Mouse (Mus musculus) limb, embryonic 12.5 days (tissue): ENCODE data around the gene Kank4. TPM values are rescaled to one million over a fixed set of nuclear protein-coding genes. Genes with fewer than 3 reads are reported as not detected.
A peak's percentile ranks its signal among the peaks of the same experiment; 100 is the strongest.
"Not testable (repeated sequence)": the region's sequence is repeated elsewhere in the genome, so short reads cannot be mapped to it uniquely, and the experiment has no call there.

Experiments used
- ATAC-seq: fragments of 200-750 bp; cut with Nextera tagmentation; 2 replicates; pipeline ENCODE4 v1.8.0; 2017; ENCODE audit warnings: low read depth, moderate TSS enrichment; ENCODE audit not compliant: insufficient number of reproducible peaks, insufficient read depth, low FRiP score, low TSS enrichment
- H3K27ac ChIP-seq: fragments of 300-500 bp; sonication (generic); 2 replicates; pipeline ENCODE4 v1.5.1; 2016; ENCODE audit warnings: mild to moderate bottlenecking, moderate library complexity
- H3K27me3 ChIP-seq: fragments of 300-500 bp; sonication (generic); 2 replicates; pipeline ENCODE4 v1.6.1; 2016; ENCODE audit warnings: mild to moderate bottlenecking, moderate library complexity
- H3K36me3 ChIP-seq: fragments of 300-500 bp; sonication (generic); 2 replicates; pipeline ENCODE4 v1.6.1; 2016; ENCODE audit warnings: mild to moderate bottlenecking, moderate library complexity
- H3K4me1 ChIP-seq: fragments of 300-500 bp; sonication (generic); replicated peaks from 2 replicates; pipeline ENCODE4 v1.6.1; 2016
- H3K4me2 ChIP-seq: fragments of 300-500 bp; sonication (generic); 2 replicates; pipeline ENCODE4 v1.6.1; 2016; ENCODE audit warnings: mild to moderate bottlenecking, moderate library complexity
- H3K4me3 ChIP-seq: fragments of 300-500 bp; sonication (generic); replicated peaks from 2 replicates; pipeline ENCODE4 v1.5.1; 2016; ENCODE audit warnings: mild to moderate bottlenecking
- H3K9ac ChIP-seq: fragments of 300-500 bp; sonication (generic); replicated peaks from 2 replicates; pipeline ENCODE4 v1.6.1; 2016; ENCODE audit warnings: mild to moderate bottlenecking, moderate library complexity
- H3K9me3 ChIP-seq: fragments of 300-500 bp; sonication (generic); 2 replicates; pipeline ENCODE4 v1.6.1; 2016; ENCODE audit warnings: mild to moderate bottlenecking, moderate library complexity
- WGBS: fragments of 180-500 bp; shearing (Covaris S2); methylation state at CpG from one replicate; pipeline ENCODE4 v1.1.7; 2016; 5-methylcytosine and 5-hydroxymethylcytosine counted together
- polyA plus RNA-seq: library from polyadenylated mRNA; unstranded; fragments of >200 nt; fragmentation: Nextera tagmentation; extraction: Ambion mirVana; gene quantifications from 2 replicates; pipeline ENCODE4 v1.2.1, GENCODE M21; 2016

Gene Kank4
- polyA plus RNA-seq, 1 experiment from 2014 or later: 2.0 TPM

GRCm38 (mm10) chr4:98826701-98827100 is 9.4 kb upstream of the Kank4 start:
- H3K27me3 ChIP-seq: no peaks in the 10 kb centered on the region
- H3K36me3 ChIP-seq: no peaks in the 10 kb centered on the region
- 7% methylated on average over 3 of the region's 3 CpGs for WGBS
- no peak overlapping the region for H3K4me2 ChIP-seq
- 0 out of 2 replicates have a peak, but pooled peaks have one; percentile 45 for ATAC-seq
- H3K27ac ChIP-seq: no peak overlapping the region
- H3K4me1 ChIP-seq: peaks cover 16% of the 10 kb centered on the region
- H3K4me3 ChIP-seq: no peak overlapping the region
- H3K9ac ChIP-seq: no peak overlapping the region
- H3K9me3 ChIP-seq: no peaks in the 10 kb centered on the region

DNA sequence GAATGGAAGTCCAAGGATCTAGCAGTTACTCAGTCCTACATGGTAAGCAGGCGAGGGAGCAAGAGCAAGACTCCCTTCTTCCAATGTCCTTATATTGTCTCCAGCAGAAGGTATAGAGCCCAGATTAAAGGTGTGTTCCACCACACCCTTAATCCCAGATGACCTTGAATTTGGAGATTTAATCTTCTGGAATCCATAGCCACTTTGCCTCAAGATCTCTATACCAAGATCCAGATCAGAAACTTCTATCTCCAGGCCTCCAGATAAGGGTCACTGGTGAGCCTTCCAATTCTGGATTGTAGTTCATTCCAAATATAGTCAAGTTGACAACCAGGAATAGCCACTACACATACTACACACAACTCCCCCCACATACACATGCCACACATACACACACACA is 6.4 kb upstream of the Kank4 start, which contains the start of gene I0C0044D17Rik:
Gene I0C0044D17Rik, minus strand, starts transcription at position 101 of the 400 bp plus-strand sequence.
- not testable (repeated sequence) for H3K4me3 ChIP-seq, H3K4me2 ChIP-seq, H3K9ac ChIP-seq, H3K27ac ChIP-seq, ATAC-seq, H3K9me3 ChIP-seq, H3K36me3 ChIP-seq, H3K27me3 ChIP-seq
- WGBS: 94% methylated on average over 1 of the region's 1 CpGs
- peaks cover 10% of the 10 kb centered on the region for H3K4me1 ChIP-seq

DNA sequence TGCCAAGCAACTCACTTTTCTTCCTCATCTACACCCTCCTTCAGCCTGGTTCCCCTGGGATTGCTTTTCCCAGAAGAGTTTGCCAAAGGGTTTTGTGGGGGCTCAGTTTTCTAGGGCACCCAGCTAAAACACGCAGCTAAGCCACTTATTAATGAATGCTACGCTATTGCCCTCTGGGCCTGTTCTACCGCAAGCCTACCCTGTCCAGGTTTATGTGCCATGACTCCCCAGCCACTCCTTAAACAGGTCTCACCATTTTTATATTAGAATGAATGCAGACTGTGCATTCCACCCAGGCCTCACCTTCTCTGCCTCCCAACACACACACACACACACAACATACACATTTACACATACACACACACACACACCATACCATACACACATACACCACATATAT is 5.7 kb upstream of the Kank4 start:
- no peak overlapping the region for H3K9ac ChIP-seq
- ATAC-seq: no peak
- no peaks in the 10 kb centered on the region for H3K36me3 ChIP-seq
- H3K27ac ChIP-seq: no peak overlapping the region; the same call in 1 of the 2 replicates
- 53% methylated on average over 3 of the region's 3 CpGs for WGBS
- no peak overlapping the region for H3K4me2 ChIP-seq
- H3K4me1 ChIP-seq: peaks cover 16% of the 10 kb centered on the region
- no peak overlapping the region for H3K4me3 ChIP-seq
- H3K9me3 ChIP-seq: no peaks in the 10 kb centered on the region
- H3K27me3 ChIP-seq: no peaks in the 10 kb centered on the region

GRCm38 (mm10) chr4:98822478-98822877 is 5.1 kb upstream of the Kank4 start:
- no peak for ATAC-seq
- Histone ChIP-seq H3K4me2 (no peak overlapping the region), H3K9ac (no peak overlapping the region)

GRCm38 (mm10) chr4:98819216-98819755 is 1.9 kb upstream of the Kank4 start:
- Histone ChIP-seq H3K27me3 (no peaks in the 10 kb centered on the region; the same call in 1 of the 2 replicates), H3K9ac (no peak overlapping the region), H3K9me3 (no peaks in the 10 kb centered on the region), H3K4me1 (peaks cover 43% of the 10 kb centered on the region), H3K36me3 (no peaks in the 10 kb centered on the region; the same call in 1 of the 2 replicates), H3K4me3 (no peak overlapping the region), H3K27ac (no peak overlapping the region), H3K4me2 (no peak overlapping the region)
- WGBS: 81% methylated on average over 10 of the region's 10 CpGs
- no peak for ATAC-seq

More at GRCm38 (mm10) chr4:98822478-98822877, 5.1 kb upstream of the Kank4 start:
- Histone ChIP-seq H3K4me3 (no peak overlapping the region), H3K36me3 (no peaks in the 10 kb centered on the region), H3K27me3 (no peaks in the 10 kb centered on the region), H3K27ac (no peak overlapping the region), H3K4me1 (peaks cover 19% of the 10 kb centered on the region), H3K9me3 (no peaks in the 10 kb centered on the region)
- WGBS: 58% methylated on average over 3 of the region's 3 CpGs

GRCm38 (mm10) chr4:98816807-98817183 is 542 bp downstream of the Kank4 start:
- no peak for ATAC-seq
- Histone ChIP-seq H3K27me3 (no peaks in the 10 kb centered on the region; the same call in 1 of the 2 replicates), H3K36me3 (no peaks in the 10 kb centered on the region; the same call in 1 of the 2 replicates), H3K9ac (peak overlapping the region; percentile 91), H3K27ac (peak overlapping the region; percentile 76), H3K9me3 (no peaks in the 10 kb centered on the region), H3K4me3 (peak overlapping the region; percentile 85), H3K4me2 (peak overlapping the region; percentile 88), H3K4me1 (peaks cover 55% of the 10 kb centered on the region)
- 2% methylated on average over 14 of the region's 14 CpGs for WGBS

GRCm38 (mm10) chr4:98806306-98806705 is 11.0 kb downstream of the Kank4 start:
- no peak overlapping the region for H3K4me3 ChIP-seq
- H3K4me1 ChIP-seq: peaks cover 54% of the 10 kb centered on the region
- H3K27me3 ChIP-seq: no peaks in the 10 kb centered on the region
- 77% methylated on average over 9 of the region's 9 CpGs for whole genome bisulfite sequencing
- no peak for ATAC-seq
- peaks cover 3% of the 10 kb centered on the region; the same call in 1 of the 2 replicates for H3K36me3 ChIP-seq
- H3K27ac ChIP-seq: peak overlapping the region; percentile 94; the same call in 1 of the 2 replicates
- no peak overlapping the region for H3K9ac ChIP-seq
- no peak overlapping the region for H3K4me2 ChIP-seq
- H3K9me3 ChIP-seq: no peaks in the 10 kb centered on the region

DNA sequence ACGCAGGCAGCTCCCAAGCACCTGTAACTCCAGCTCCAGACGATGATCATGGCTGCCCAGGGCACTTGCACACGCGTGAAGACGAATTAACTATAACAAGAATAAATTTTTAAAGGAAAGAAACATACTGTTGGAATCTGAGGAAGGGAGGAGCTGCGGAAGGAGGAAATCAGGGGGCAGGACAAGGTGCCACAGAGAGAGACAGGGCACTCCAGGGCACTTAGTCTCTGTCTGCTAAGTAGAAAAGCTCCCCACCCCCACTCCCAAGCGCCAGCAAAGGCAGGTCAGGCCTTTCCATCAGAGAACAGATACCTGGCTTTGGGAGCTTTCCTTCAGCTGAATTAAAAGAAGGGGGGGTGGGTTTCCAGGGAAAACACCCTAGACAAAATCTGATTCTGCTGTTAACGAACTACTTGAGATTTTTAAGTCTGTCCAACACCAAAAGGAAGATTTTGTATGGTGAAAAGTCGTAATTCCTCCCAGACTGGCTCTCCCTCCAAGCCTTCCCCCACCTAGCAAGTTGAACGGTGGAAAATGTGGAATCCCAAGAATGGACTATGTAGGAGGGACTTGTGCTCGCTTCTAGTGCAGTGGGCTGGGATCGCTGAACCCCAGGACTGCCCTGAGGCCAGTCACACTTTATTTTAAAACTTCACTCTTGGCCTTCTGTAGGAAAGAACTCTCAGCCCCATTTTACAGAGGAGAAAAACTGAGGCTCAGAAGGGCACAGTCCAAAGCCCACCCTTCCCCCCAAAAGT is 11.9 kb downstream of the Kank4 start:
- no peak overlapping the region for H3K4me3 ChIP-seq
- ATAC-seq: no peak
- peak overlapping the region; percentile 94 for H3K27ac ChIP-seq
- peaks cover 55% of the 10 kb centered on the region for H3K4me1 ChIP-seq
- peaks cover 3% of the 10 kb centered on the region; the same call in 1 of the 2 replicates for H3K36me3 ChIP-seq
- WGBS: 18% methylated on average over 12 of the region's 12 CpGs
- 0 out of 2 replicates have a peak overlapping the region, but pooled peaks have one; percentile 1 for H3K4me2 ChIP-seq
- no peak overlapping the region for H3K9ac ChIP-seq
- no peaks in the 10 kb centered on the region for H3K27me3 ChIP-seq
- H3K9me3 ChIP-seq: no peaks in the 10 kb centered on the region

DNA sequence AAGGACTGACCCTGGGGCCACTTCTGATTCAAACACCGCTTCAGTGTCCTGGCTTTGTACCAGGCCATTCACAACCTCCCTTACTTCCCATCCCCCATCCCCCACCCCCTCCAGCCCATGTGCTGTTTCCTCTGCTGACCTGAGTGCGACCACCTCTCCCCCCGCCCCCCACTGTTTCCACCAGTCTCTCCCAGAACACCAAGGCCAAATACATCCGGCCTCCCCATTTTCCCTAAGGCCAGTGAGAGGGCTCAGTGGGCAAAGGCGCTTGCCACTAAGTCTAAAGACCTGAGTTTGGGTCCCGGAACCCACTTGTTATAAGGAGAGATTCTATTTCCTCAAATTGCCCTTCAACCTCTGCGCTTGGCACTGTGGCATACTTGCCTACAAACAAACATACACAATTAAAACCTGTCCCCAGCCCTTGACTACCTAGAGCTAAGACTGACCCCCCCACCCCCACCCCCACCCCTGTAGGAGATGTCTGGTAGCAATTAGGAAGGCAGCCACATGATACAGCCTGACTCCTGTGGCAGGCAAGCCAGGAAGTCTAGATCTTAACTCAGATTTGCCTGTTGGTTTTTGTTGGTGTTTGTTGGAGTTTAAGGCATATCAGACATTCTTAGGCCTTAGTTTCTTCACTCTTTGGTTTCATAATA is 12.7 kb downstream of the Kank4 start:
- H3K9ac ChIP-seq: no peak overlapping the region; the same call in 1 of the 2 replicates
- H3K27me3 ChIP-seq: no peaks in the 10 kb centered on the region
- no peak overlapping the region for H3K4me3 ChIP-seq
- peak overlapping the region; percentile 94 for H3K27ac ChIP-seq
- H3K36me3 ChIP-seq: peaks cover 3% of the 10 kb centered on the region; the same call in 1 of the 2 replicates
- WGBS: 14% methylated on average over 7 of the region's 7 CpGs
- peaks cover 59% of the 10 kb centered on the region for H3K4me1 ChIP-seq
- no peaks in the 10 kb centered on the region for H3K9me3 ChIP-seq
- ATAC-seq: no peak
- no peak overlapping the region for H3K4me2 ChIP-seq

DNA sequence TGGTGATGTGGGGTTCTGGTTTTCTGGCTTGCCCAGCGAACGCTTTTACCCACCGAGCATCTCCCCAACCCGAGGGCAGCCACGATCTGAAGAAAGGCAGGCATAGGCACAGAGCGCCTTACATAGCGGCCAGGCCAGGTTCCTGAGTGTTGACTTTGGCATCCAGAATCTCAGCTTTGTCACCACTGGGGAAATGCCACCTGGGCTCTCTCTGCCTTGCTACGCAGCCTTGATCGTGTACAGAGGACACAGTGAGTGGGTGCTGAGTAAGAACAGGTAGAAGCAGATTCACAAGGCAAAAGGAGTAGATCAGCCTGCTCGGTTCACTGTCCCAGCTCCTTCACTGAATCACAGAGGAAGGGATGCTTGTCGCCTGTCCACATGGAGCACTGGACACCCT is 15.6 kb downstream of the Kank4 start:
- Histone ChIP-seq H3K27ac (peak overlapping the region; percentile 12; the same call in 1 of the 2 replicates), H3K36me3 (no peaks in the 10 kb centered on the region), H3K9ac (no peak overlapping the region), H3K4me1 (peaks cover 61% of the 10 kb centered on the region), H3K4me2 (no peak overlapping the region), H3K4me3 (no peak overlapping the region), H3K27me3 (no peaks in the 10 kb centered on the region), H3K9me3 (no peaks in the 10 kb centered on the region)
- 93% methylated on average over 11 of the region's 11 CpGs for WGBS
- ATAC-seq: no peak

GRCm38 (mm10) chr4:98800824-98801223 is 16.5 kb downstream of the Kank4 start:
- 88% methylated on average over 8 of the region's 8 CpGs for WGBS
- Histone ChIP-seq H3K4me1 (peaks cover 61% of the 10 kb centered on the region), H3K9ac (no peak overlapping the region), H3K9me3 (no peaks in the 10 kb centered on the region), H3K27me3 (no peaks in the 10 kb centered on the region), H3K27ac (peak overlapping the region; percentile 8), H3K4me2 (no peak overlapping the region), H3K4me3 (no peak overlapping the region), H3K36me3 (no peaks in the 10 kb centered on the region)
- ATAC-seq: no peak
